Comparison of ENCODE assay signal across 8 mouse cellular contexts in genomic region chr4:59823470-59823869, GRCm38 (mm10). TPM values are rescaled to one million over a fixed set of nuclear protein-coding genes. Genes with fewer than 3 reads are reported as not detected.
A peak's percentile ranks its signal among the peaks of the same experiment; 100 is the strongest.
DNase-seq lines count a peak whose midpoint lies in the region; ATAC-seq lines count a peak whose summit lies in the region.

No protein-coding gene starts in this region.

- no peak for DNase-seq in limb, embryonic 10.5 days (ENCODE audit: low spot score)
- DNase-seq in cerebellum, adult 9-11 months, result peak; percentile 87
- DNase-seq in c-Kit-positive CD71-positive TER-119-positive erythroid progenitor cells, embryonic 14.5 days (ENCODE audit: low spot score), result no peak
- DNase-seq in thymus, postnatal 0 days (ENCODE audit: low spot score), result no peak

- H3K4me1 ChIP-seq in limb, embryonic 15.5 days, result peaks cover 12% of the 10 kb centered on the region
- H3K4me1 ChIP-seq in limb, embryonic 10.5 days, result peaks cover 10% of the 10 kb centered on the region; the same call in 1 of the 2 replicates
- peaks cover 20% of the 10 kb centered on the region for H3K4me1 ChIP-seq in heart, embryonic 11.5 days (ENCODE audit: control insufficient read depth, insufficient read depth, low read length)
- peaks cover 7% of the 10 kb centered on the region for H3K4me1 ChIP-seq in midbrain, embryonic 16.5 days (ENCODE audit: control insufficient read depth, insufficient read depth, low read length)

- no peak overlapping the region for H3K9ac ChIP-seq in limb, embryonic 15.5 days
- no peak overlapping the region for H3K9ac ChIP-seq in heart, embryonic 11.5 days (ENCODE audit: low read depth, low read length)
- H3K9ac ChIP-seq in midbrain, embryonic 16.5 days (ENCODE audit: low read depth, low read length), result no peak overlapping the region

- 0 out of 2 replicates have a peak, but pooled peaks have one; percentile 26 for ATAC-seq in limb, embryonic 15.5 days (ENCODE audit: insufficient number of reproducible peaks, low FRiP score, low TSS enrichment, low read depth)
- peak; percentile 60 for ATAC-seq in heart, embryonic 11.5 days (replicated peaks; ENCODE audit: insufficient number of reproducible peaks, low FRiP score, low TSS enrichment)
- no peak for ATAC-seq in midbrain, embryonic 16.5 days

- WGBS in limb, embryonic 15.5 days, result 52% methylated on average over 7 of the region's 7 CpGs
- WGBS in limb, embryonic 10.5 days, result 80% methylated on average over 7 of the region's 7 CpGs
- 38% methylated on average over 7 of the region's 7 CpGs for WGBS in heart, embryonic 11.5 days (ENCODE audit: insufficient replicate concordance)
- WGBS in macrophage (ENCODE audit: missing documents), result 42% methylated on average over 7 of the region's 7 CpGs
- WGBS in midbrain, embryonic 16.5 days, result 62% methylated on average over 7 of the region's 7 CpGs

- no peaks in the 10 kb centered on the region for H3K36me3 ChIP-seq in limb, embryonic 15.5 days
- no peaks in the 10 kb centered on the region for H3K36me3 ChIP-seq in limb, embryonic 10.5 days
- H3K36me3 ChIP-seq in heart, embryonic 11.5 days (ENCODE audit: control insufficient read depth, insufficient read depth, low read length), result no peaks in the 10 kb centered on the region
- 0 out of 2 replicates have a peak, but pooled peaks cover 5% of the 10 kb centered on the region for H3K36me3 ChIP-seq in macrophage (ENCODE audit: inconsistent target)
- H3K36me3 ChIP-seq in midbrain, embryonic 16.5 days (ENCODE audit: control insufficient read depth, insufficient read depth, low read length), result no peaks in the 10 kb centered on the region

- H3K9me3 ChIP-seq in limb, embryonic 15.5 days, result no peaks in the 10 kb centered on the region
- H3K9me3 ChIP-seq in limb, embryonic 10.5 days (replicated peaks), result no peaks in the 10 kb centered on the region
- H3K9me3 ChIP-seq in heart, embryonic 11.5 days (replicated peaks; ENCODE audit: control insufficient read depth, low read length), result no peaks in the 10 kb centered on the region
- H3K9me3 ChIP-seq in midbrain, embryonic 16.5 days (replicated peaks; ENCODE audit: control insufficient read depth, low read length, poor library complexity, severe bottlenecking), result no peaks in the 10 kb centered on the region

- no peaks in the 10 kb centered on the region for H3K27me3 ChIP-seq in limb, embryonic 15.5 days
- no peaks in the 10 kb centered on the region for H3K27me3 ChIP-seq in limb, embryonic 10.5 days (ENCODE audit: low read depth, poor library complexity, severe bottlenecking)
- H3K27me3 ChIP-seq in heart, embryonic 11.5 days (ENCODE audit: control insufficient read depth, insufficient read depth, low read length), result no peaks in the 10 kb centered on the region
- H3K27me3 ChIP-seq in midbrain, embryonic 16.5 days (ENCODE audit: control insufficient read depth, insufficient read depth, low read depth, low read length), result no peaks in the 10 kb centered on the region

- H3K4me3 ChIP-seq in limb, embryonic 15.5 days, result no peak overlapping the region
- no peak overlapping the region for H3K4me3 ChIP-seq in limb, embryonic 10.5 days
- no peak overlapping the region for H3K4me3 ChIP-seq in heart, embryonic 11.5 days (ENCODE audit: low read depth, low read length)
- H3K4me3 ChIP-seq in macrophage (ENCODE audit: inconsistent target), result no peak overlapping the region
- no peak overlapping the region for H3K4me3 ChIP-seq in midbrain, embryonic 16.5 days (ENCODE audit: low read depth, low read length)

- H3K4me2 ChIP-seq in limb, embryonic 15.5 days, result no peak overlapping the region
- no peak overlapping the region for H3K4me2 ChIP-seq in heart, embryonic 11.5 days
- H3K4me2 ChIP-seq in midbrain, embryonic 16.5 days (ENCODE audit: low read length), result no peak overlapping the region

- peaks cover 100% of the 10 kb centered on the region for H3K79me2 ChIP-seq in macrophage (ENCODE audit: inconsistent target)

- no peak overlapping the region for H3K27ac ChIP-seq in limb, embryonic 15.5 days
- H3K27ac ChIP-seq in limb, embryonic 10.5 days, result no peak overlapping the region
- H3K27ac ChIP-seq in heart, embryonic 11.5 days (ENCODE audit: low read depth, low read length), result no peak overlapping the region
- peak overlapping the region; percentile 17; the same call in 1 of the 2 replicates for H3K27ac ChIP-seq in macrophage
- no peak overlapping the region for H3K27ac ChIP-seq in midbrain, embryonic 16.5 days (ENCODE audit: low read length)

RNA-seq across cellular contexts. Expression of gene Snx30, which starts 17.8 kb away (rescaled TPM):
- 7.5 and 9.3 TPM in 2 replicates for polyA plus RNA-seq in limb, embryonic 15.5 days (2015; fragmentation: Nextera tagmentation; extraction: Ambion mirVana)
- polyA plus RNA-seq in limb, embryonic 10.5 days (2016; fragmentation: Nextera tagmentation; extraction: Ambion mirVana), result 5.3 and 5.9 TPM in 2 replicates
- polyA plus RNA-seq in heart, embryonic 11.5 days (2014; fragmentation: Nextera tagmentation; extraction: Ambion mirVana), result 4.9 and 5.7 TPM in 2 replicates
- 100 to 1,000 TPM in 4 of 26 experiments, 10 to 100 TPM in 22; 12.5 to 112 (median 76.3) TPM for total RNA-seq in macrophage (2018; cell fraction: chromatin; rRNA removed)
- total RNA-seq in macrophage (2018; cell fraction: cytosol; rRNA removed), result 10 to 100 TPM; 10.1 to 37.3 (median 27.0) TPM
- 10 to 100 TPM; 17.6 to 88.8 (median 59.5) TPM for total RNA-seq in macrophage (2018; cell fraction: nucleus; rRNA removed)
- polyA plus RNA-seq in macrophage (2018), result 19.8 to 27.9 TPM (median 26.4 TPM) in 3 replicates
- polyA plus RNA-seq in thymus, postnatal 0 days (2015; fragmentation: Nextera tagmentation; extraction: Ambion mirVana), result 14.5 and 16.8 TPM in 2 replicates
- polyA plus RNA-seq in midbrain, embryonic 16.5 days (2015; fragmentation: Nextera tagmentation; extraction: Ambion mirVana), result 17.0 and 17.7 TPM in 2 replicates

RNA-seq across cellular contexts. Expression of gene Inip, which starts 22.1 kb away (rescaled TPM):
- 38.7 and 43.6 TPM in 2 replicates for polyA plus RNA-seq in limb, embryonic 15.5 days (2015; fragmentation: Nextera tagmentation; extraction: Ambion mirVana)
- polyA plus RNA-seq in limb, embryonic 10.5 days (2016; fragmentation: Nextera tagmentation; extraction: Ambion mirVana), result 84.8 and 88.9 TPM in 2 replicates
- polyA plus RNA-seq in heart, embryonic 11.5 days (2014; fragmentation: Nextera tagmentation; extraction: Ambion mirVana), result 49.4 and 50.4 TPM in 2 replicates
- total RNA-seq in macrophage (2018; cell fraction: chromatin; rRNA removed), result 10 to 100 TPM in 22 of 26 experiments, 1 to 10 TPM in 4; 4.6 to 53.4 (median 25.3) TPM
- total RNA-seq in macrophage (2018; cell fraction: cytosol; rRNA removed), result 10 to 100 TPM in 21 of 26 experiments, 1 to 10 TPM in 5; 7.3 to 26.9 (median 17.5) TPM
- 10 to 100 TPM in 22 of 26 experiments, 1 to 10 TPM in 4; 4.6 to 46.8 (median 18.0) TPM for total RNA-seq in macrophage (2018; cell fraction: nucleus; rRNA removed)
- polyA plus RNA-seq in macrophage (2018), result 18.6 to 31.2 TPM (median 23.3 TPM) in 3 replicates
- 83.7 and 93.0 TPM in 2 replicates for polyA plus RNA-seq in thymus, postnatal 0 days (2015; fragmentation: Nextera tagmentation; extraction: Ambion mirVana)
- 54.3 and 59.0 TPM in 2 replicates for polyA plus RNA-seq in midbrain, embryonic 16.5 days (2015; fragmentation: Nextera tagmentation; extraction: Ambion mirVana)
